Mouse (Mus musculus): ENCODE measurements at regions not wholly inside any gene's neighbourhood (a gene's known extent, or its start where the extent isn't known, plus 50 kb on each side); places are given as distances from the start of the nearest gene placed in this dataset.

GRCm38 (mm10) chr5:132621751-132622150, 78.6 kb upstream of the Auts2 start:
- intact Hi-C loops (cut with DNase I) = no loop called here

GRCm38 (mm10) chr5:132617241-132617640, 74.1 kb upstream of the Auts2 start:
- no peak for DNase-seq
- intact Hi-C loops (cut with DNase I) = no loop called here

More at GRCm38 (mm10) chr5:132621751-132622150, 78.6 kb upstream of the Auts2 start:
- no peak for DNase-seq

- no peak for DNase-seq
- intact Hi-C loops (cut with DNase I) = no loop called here
Measured at GRCm38 (mm10) chr5:132609251-132609650, 66.1 kb upstream of the Auts2 start.

GRCm38 (mm10) chr5:132606216-132606615, 63.1 kb upstream of the Auts2 start:
- DNase-seq = no peak
- intact Hi-C loops (cut with DNase I) = no loop called here

GRCm38 (mm10) chr5:132594796-132595195, 51.7 kb upstream of the Auts2 start:
- no peak for DNase-seq
- intact Hi-C loops (cut with DNase I) = no loop called here
